Mouse (Mus musculus): ENCODE results near the gene Ctf2.
"Not testable (repeated sequence)": the region's sequence is repeated elsewhere in the genome, so short reads cannot be mapped to it uniquely, and the experiment has no call there.

Ctf2 gene

DNA sequence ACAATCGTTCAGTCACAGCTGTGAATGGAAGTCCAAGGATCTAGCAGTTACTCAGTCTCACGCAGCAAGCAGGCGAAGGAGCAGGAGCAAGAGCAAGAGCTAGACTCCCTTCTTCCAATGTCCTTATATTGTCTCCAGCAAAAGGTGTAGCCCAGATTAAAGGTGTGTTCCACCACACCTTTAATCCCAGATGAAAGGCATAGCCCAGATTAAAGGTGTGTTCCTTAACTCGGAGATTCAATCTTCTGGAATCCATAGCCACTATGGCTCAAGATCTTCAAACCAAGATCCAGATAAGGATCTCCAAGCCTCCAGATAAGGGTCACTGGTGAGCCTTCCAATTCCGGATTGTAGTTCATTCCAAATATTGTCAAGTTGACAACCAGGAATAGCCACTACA is at the start of gene Ctf2:
Ctf2 (minus strand) TSS at position 101 of the 400 bp plus-strand sequence.
- DNase-seq = not testable (repeated sequence)

DNA sequence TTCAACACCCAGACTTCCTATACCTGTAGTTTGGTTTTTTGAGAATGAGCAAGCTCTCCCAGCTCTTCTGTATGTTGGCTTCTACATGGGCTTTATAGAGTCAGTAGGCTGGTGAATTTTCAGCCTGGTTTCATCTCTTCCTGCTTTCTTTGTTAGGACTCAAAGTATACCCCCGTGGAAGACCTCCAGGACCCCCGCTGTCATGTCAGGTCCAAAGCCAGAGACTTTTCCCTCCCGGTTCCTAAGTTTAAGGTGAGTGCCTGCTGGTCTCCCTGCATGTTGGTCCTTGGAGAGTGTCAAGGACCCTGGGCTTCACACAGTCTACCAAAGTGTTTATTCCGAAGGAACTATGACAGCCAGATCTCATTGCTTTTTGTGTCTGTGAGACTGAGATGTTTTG is 46.4 kb upstream of the Ctf2 start:
- no peak for DNase-seq

DNA sequence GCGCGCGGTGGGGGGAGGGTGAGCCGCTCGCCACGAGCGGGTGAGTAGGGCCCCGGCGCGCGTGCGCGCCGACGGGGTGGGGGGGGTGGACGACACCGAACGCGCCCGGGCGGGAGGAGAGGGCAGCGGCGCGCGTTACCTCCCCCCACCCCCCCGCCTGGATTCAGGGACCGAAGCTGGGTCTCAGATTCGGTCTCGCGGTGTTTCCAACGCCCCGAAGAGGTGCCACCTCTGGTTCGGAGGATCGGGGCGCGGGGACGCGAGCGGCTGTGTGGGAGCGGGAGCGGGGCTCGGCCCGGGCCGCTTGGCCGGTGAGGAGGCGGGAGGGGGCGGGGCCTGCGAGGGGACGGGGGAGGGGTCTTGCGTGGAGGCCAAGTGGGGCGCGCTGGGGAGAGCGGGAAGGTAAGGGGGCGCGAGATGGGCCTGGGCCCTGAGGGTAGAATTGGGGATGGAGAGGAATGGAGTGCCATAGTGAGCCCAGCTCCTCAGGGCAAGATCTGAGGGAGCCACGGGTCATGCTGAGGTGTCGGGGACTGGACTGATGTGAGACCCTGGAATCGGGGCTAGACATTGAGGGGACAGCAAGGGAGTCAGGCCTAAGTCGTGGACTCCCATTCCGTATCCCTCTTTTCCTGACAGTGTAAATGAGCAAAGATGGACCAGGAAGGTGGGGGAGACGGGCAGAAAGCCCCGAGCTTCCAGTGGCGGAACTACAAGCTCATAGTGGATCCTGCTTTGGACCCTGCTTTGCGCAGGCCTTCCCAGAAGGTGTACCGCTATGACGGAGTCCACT is 45.7 kb upstream of the Ctf2 start:
- peak in 1 of 2 experiments; percentile 52 for DNase-seq

DNA sequence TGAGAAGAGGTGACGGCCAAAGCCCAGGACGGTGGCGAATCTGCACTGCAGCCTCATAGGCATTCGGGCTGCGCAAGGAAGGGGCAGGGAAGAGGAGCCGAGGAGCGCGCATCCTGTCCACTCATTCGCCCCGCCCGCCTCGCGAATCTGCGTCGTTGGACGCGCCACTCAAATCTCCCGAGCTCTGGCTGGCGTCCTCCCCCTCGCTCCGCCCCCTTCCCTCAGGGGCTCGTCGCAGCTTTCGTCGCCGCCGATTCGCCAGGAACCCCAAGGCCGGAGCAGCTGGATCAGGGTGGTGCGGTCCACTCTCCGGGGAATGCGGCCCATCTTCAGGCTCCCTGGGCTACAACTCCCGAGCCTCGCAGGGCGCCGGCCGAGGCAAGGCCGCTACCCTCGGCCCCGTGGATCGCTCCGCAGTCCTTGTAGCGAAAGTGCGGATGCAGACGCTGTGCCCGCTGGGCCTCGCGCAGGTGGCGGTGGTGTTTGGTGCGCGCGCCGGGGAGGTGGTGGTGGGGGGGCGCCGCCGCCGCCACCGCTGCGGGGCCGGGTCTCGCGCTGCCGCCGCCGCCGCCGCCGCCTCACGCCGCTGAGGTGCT is 45.0 kb upstream of the Ctf2 start:
- DNase-seq = peak; percentile 95 to 96

DNA sequence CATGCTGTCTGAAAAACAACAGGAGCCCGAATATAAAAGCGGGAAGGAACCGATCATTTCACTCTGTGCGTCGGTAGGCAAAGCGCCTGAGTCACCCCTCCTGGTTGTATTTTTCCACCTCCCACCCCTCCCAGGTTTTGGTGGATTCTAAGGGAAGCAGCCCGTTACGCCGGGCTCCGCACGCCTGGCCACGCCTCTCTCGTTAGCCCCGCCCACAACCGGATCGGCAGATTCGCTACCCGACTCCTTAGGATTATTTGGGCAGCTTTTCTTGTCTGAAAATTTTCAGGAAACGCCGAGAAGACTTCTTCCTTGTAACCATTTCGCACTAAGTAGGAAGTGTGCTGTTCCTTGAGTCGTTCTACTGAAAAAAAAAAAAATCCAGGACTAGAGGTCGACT is 44.5 kb upstream of the Ctf2 start, which contains the start of gene Setd1a:
Setd1a (plus strand) TSS at position 245 of the 400 bp plus-strand sequence.
- DNase-seq = peak; percentile 80 to 89

DNA sequence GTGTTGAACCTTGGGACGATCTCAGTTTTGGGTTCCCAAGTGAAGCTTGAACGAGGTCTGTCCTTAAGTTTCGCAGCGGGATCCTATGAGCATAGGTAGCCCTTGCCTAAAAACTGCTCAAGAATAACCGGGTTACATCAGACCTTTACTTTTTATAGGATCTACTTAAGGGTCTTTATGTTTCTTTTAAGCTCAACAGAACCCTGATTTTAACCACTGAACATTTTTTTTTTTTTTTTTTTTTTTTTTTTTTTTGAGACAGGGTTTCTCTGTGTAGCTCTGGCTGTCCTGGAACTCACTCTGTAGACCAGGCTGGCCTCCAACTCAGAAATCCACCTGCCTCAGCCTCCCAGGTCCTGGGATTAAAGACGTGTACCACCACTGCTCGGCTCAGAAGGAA is 43.9 kb upstream of the Ctf2 start:
- not testable (repeated sequence) for DNase-seq

DNA sequence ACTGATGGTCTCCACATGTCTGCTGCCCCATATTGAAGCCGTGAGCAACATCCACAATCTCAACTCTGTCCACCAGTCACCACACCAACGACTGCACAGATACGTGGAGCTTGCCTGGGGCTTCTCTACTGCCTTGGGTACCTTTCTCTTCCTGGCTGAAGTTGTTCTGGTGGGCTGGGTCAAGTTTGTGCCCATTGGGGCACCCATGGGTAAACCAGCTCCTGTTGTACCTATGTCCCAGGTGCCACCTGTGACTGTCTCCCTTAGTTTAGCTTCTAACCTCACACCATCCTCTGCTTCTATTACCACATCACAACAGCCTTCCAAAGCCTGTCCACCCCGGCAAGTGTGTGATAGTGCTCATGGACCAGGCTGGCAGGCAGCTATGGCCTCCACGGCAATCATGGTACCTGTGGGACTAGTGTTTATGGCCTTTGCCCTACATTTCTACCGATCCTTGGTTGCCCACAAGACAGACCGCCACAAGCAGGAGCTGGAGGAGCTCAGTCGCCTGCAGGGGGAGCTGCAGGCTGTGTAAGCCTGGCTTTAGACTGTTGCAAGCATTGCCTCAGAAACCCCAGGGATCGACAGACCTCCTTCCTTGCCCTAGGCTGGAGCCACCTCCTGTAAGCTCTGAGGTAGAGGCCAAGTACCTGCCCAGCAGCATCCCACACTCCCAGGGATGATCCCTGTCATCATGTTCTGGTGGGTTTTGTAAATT is 41.9 kb upstream of the Ctf2 start:
- DNase-seq = peak; percentile 62 to 78

DNA sequence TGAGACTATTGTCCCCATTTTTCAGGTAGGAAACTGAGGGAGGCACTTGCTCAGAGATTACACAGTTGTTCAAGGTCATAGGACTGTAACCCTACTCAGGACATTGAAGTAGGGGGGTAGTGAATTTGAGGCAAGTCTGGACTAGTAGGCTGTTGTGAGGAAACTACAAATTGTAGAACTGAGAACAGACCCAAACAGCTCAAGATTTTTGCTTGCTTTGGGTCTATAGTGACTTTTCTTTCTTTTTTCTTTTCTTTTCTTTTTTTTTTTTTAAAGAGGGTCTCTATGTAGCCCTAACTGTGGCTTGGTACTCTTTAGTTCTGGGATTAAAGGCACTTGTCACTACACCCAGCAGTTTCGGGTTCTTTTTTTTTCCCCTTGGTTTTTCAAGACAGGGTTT is 40.6 kb upstream of the Ctf2 start:
- no peak for DNase-seq

DNA sequence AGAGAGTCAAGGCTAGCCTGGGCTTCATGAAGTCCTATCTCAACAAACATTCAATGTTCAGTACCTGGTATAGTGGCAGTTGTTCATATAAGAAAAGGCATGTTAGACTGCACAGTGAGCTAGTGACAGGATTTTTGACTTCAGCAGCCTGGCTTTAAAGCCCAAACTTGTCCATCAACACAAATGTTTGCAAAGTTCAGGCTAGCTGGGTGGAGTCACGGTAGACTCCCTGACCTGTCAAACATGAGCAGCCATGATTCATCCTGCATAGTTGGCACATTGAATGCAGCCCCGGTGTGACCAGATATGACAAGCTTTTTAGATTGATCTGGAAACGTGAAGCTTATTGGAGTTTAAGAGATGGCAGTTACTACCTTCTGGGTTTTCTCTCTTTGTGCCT is 40.1 kb upstream of the Ctf2 start:
- DNase-seq = no peak

DNA sequence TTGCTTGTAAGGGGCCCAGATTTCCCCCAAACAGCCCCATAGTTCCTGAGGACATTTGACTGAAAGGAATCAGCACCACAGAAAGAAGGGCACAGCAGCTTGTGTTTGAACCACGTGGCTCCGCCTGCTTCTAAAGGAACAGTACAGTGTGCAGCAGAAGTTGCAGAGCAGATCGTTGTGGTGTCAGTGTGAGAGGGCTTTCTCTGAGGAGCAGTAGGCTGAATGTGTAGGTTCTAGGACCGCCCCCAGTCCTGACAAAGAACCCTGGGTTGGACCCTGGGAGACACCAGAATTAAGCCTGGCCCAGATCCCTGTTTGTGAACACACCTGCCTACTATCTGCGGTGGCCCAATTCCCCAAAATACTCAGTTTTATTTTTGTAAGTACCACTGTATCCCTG is 39.3 kb upstream of the Ctf2 start:
- DNase-seq = no peak

DNA sequence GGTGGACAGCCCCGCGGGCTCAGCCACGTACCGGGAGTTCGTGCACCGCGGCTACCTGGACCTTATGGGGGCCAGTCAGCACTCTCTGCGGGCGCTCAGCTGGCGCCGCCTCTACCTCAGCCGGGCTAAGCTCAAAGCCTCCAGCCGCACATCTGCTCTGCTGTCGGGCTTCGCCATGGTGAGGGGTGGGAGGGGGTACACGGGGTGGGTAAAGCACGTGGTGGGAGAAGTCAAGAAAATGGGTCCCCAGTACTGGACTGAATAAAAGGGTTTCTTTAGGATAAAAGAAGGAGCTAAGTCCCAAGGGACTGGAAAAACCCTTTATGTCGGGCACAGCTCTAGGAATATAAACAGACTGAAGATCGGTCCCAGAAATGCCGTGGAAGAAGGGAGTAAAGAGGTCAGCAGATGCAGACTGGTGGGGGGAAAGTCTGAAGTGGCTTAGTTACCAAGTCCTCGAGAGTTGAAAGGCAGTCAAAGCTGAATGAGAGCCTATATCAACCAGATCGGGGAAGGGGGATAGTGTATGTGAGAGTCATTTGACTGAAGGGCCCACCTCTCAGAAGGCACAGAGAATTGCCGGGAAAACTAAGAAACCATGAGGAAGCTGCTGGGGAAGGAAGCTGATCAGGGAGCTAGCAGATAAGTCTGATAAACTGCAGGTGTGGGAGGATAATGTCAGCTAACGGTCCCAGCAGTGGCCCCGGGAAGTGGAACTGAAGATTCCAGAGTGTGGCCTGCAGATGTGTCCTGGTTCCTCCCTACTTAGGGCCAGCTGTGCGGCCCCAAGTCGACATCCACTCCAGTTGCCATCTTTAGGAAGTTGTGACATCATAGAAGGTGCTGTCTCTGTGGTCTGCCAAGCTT is 38.3 kb upstream of the Ctf2 start:
- no peak for DNase-seq

DNA sequence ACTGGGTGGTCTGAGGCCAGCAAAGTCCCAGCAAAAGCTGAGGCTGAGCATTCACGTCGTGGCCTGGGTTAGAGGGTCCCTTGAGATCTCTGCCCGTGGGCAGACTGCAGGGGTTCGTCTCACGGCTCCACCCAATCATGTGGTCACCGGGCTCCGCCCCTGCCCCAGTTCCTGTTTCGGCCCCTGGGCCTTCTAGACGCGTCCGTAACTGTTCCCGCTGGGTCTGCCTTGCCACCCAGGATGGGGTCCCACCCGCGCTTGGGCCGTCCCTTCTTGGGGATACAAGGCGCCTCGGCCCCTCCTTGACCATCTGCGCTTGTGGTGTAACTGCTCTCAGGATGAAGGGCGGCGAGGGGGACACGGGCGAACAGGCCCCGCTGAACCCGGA is 37.7 kb upstream of the Ctf2 start, which contains the start of gene Orai3:
Orai3 (plus strand) TSS at position 165 of the 388 bp plus-strand sequence.
- peak; percentile 89 to 91 for DNase-seq

DNA sequence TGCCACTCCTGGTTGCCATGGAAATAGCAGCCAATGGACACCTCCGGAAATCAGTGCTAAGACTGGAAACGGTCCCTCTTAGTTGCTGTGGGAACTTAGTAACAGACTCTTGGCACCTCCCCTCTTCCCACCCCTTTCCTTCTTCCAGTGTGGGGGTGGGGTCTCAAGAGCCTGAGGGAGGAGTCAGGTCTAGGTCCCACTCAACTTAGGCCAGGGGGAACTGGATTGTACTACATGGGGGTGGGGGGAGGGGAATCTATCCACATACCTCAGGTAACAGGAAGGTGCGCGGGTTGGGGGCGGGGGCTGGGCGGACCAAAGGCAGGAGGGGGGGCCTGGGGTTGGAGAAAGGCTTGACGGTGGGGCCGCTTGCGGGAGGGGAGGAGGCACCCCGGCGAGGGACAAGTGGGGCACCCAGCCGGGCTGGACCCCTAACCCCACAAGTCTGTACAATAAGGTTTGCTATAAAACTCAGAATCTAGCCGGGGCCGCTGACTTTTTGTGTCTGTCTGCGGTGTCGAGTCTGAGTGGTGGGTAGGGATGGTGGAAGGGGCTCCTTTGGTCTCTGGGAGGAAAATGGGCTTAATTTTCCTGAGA is 37.1 kb upstream of the Ctf2 start:
- peak; percentile 97 to 99 for DNase-seq

DNA sequence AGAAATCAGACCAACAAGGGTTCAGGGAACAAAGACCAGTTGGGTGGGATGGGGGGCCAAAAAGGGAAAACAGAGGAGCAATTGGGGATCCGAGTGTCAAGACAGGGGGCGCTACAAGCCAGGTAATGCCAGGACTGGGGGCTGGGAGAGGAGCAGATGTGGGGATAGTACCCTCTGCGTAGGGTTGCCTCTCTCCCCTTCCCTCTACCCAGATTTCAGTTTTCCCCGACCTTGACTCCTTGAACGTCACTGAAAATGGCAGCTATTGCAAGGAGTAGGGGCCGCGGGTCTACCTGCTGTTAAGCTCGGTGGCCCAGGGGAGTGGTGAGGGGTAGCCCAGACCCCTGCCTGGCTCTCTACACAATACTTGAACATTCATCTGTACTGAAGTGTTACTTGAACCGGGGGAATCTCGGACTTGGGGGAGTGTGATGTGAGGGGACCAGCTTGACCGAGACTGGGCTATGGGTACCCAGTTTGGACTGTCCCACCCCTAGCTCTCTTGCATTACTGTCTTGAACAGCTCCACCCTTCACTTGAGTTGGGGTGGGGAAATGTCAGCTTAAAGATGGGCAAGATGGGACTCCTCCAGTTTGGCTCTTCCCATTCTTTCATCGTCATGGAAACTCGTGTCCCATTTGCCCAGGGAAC is 36.5 kb upstream of the Ctf2 start:
- DNase-seq = peak in 1 of 2 experiments; percentile 30

DNA sequence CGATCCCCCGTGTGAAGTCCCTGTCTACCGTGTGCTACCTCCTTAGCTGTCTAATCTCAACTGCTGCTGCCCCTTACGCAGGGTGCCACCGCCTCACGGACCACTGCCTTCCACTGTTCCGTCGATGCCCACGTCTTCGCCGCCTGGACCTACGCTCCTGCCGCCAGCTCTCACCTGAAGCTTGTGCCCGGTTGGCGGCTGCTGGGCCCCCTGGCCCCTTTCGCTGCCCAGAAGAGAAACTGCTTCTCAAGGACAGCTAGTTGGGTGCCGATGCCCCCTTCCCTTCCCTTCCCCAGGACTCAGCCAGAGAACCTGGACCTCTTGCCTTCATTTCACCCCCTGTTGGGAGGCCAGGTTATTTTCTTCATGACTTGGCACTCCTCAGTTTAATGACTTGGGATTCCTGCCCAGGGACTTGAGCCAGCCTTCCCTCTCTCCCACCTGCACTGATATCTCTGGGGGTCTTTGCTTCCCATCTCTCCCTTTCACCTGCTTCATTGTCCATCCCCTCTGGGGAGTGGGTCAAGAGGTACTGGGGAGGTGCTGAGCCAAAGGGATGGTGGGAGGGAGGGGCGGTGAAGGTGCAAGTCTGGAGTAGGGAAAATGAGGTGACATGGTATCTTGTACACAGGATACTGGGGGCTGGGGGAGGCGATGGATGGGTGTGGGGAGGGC is 35.8 kb upstream of the Ctf2 start:
- peak in 1 of 2 experiments; percentile 24 for DNase-seq

DNA sequence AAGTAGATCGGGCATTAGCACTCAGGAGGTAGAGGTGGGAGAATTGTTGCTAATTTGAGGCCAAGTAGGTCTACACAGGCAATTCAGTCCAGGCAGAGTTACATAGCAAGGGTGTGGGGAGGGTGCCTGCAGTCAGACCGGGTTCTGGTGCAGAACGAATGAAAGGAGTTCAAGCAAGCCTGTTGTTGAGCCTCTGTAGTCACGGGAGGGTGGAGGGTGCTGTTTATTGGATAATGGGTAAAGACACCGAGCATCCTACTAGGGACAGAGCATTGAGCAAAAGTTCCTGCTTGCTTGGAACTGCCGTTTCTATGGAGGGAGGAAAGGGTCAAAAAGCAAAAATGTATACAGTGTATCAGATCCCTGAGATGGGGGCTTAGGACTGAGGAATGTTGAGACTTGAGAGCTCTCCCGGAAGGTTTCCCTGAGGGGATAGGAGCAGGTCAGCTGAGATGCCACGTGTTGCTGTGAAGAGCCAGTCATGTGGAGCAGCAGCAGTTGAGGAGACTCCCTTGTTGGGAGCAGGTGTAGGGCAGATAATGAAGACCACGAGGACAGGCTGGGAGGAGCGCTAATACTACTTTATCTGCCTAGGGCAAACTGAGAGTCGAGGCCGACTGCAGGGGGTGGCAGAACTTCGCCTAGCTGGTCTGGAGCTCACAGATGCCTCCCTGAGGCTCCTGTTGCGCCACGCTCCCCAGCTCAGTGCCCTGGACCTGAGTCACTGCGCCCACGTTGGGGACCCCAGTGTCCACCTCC is 35.1 kb upstream of the Ctf2 start:
- DNase-seq = no peak

DNA sequence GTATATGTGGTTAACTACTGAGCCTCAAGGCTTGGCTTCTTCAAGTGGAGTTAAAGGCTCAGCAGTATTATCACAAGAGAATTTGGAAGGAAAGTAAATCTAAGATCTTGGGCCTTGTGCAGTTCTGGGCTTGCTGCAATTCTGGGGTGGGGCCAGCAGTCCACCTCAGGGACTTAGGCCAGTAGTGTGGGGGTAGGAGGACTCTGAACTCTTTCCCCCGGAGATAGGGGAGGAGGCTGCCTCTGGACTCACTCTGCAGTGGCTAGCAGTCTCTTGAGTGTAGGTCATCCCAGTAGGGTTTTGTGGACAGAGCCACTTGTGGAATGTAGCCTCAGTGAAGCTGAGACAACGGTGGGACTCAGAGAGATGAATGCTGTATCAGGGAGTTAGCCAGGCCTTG is 33.8 kb upstream of the Ctf2 start:
- DNase-seq = peak in 1 of 2 experiments; percentile 43

DNA sequence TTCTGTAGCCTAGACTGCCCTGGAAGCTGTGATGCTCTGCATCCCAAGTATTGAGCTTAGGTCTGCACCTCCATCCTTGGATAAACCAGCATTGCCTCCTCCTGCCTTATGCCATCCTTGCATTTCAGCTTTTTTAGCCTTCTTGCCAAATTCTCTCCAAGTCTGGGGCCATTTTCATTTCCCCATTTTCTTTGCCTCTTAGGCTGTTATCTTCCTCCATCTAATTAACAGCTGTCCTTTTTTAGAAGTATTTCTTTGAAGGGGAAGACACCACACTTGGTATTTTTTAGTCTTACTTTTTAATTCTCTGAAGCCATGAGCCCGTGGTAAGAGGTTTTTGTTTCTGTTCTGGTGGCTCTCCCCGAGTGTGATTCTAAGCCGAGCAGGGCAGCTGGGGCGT is 31.7 kb upstream of the Ctf2 start:
- DNase-seq = no peak

DNA sequence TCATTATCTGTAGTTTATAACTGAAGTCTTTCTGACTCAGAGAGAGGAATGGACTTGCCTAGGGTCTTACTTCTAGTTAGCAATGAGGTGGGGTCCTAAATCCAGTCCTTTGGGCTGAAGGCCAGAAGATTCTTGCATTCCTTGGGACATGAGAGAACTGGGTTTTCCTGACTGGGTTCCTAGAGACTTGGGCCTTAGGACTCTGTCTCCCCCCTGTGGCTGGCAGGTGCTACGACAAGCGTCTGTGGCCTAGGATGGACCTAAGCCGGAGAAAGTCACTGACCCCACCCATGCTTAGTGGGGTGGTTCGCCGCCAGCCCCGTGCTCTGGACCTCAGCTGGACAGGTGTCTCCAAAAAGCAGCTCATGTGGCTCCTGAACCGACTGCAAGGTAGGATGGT is 29.1 kb upstream of the Ctf2 start:
- DNase-seq = peak; percentile 43 to 72

DNA sequence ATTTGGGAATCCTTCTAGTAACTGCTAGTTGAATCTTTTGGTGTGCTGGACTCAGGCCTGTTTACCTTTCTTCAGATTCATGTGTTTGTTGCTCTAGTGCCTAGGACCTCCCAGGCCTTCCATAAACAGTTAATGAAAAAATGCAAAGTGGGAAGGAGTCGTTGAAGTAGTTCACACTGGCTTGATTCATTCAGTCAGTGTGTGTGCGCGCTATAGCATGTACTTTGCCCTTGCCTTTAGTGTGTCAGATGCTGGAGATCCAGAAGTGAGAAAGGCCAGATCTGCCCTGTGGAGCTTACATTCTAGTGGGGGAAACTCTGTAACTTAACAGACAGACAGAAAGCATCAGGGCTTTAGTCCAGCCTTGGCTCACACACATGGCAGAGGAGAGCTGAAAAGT is 28.5 kb upstream of the Ctf2 start:
- no peak for DNase-seq

All from kidney, adult 8-10 months (tissue).